Mouse (Mus musculus) liver, embryonic 15.5 days (tissue): ENCODE measurements around the gene Popdc2. TPM values are rescaled to one million over a fixed set of nuclear protein-coding genes. Genes with fewer than 3 reads are reported as not detected.

Experiments used
- ATAC-seq: fragments of 200-750 bp; cut with Nextera tagmentation; 2 replicates; pipeline ENCODE4 v1.8.0; 2017; ENCODE audit warnings: moderate number of reproducible peaks, mild to moderate bottlenecking, moderate library complexity; ENCODE audit not compliant: insufficient read depth
- H3K27ac ChIP-seq: fragments of 300-500 bp; sonication (generic); replicated peaks from 2 replicates; pipeline ENCODE4 v1.5.1; 2015; ENCODE audit warnings: mild to moderate bottlenecking, inconsistent platforms
- H3K27me3 ChIP-seq: fragments of 300-500 bp; sonication (generic); 2 replicates; pipeline ENCODE4 v1.6.1; 2015; ENCODE audit warnings: mild to moderate bottlenecking, inconsistent platforms
- H3K36me3 ChIP-seq: fragments of 300-500 bp; sonication (generic); replicated peaks from 2 replicates; pipeline ENCODE4 v1.6.1; 2015; ENCODE audit warnings: moderate library complexity, mild to moderate bottlenecking, inconsistent platforms
- H3K4me1 ChIP-seq: fragments of 300-500 bp; sonication (generic); replicated peaks from 2 replicates; pipeline ENCODE4 v1.6.1; 2015; ENCODE audit warnings: inconsistent platforms
- H3K4me2 ChIP-seq: fragments of 300-500 bp; sonication (generic); 2 replicates; pipeline ENCODE4 v1.6.1; 2015; ENCODE audit warnings: moderate library complexity, mild to moderate bottlenecking, inconsistent platforms
- H3K4me3 ChIP-seq: fragments of 300-500 bp; sonication (generic); replicated peaks from 2 replicates; pipeline ENCODE4 v1.5.1; 2015; ENCODE audit warnings: mild to moderate bottlenecking, inconsistent platforms
- H3K9ac ChIP-seq: fragments of 300-500 bp; sonication (generic); 2 replicates; pipeline ENCODE4 v1.6.1; 2015; ENCODE audit warnings: moderate library complexity, mild to moderate bottlenecking, inconsistent platforms
- H3K9me3 ChIP-seq: fragments of 300-500 bp; sonication (generic); replicated peaks from 2 replicates; pipeline ENCODE4 v1.6.1; 2016; ENCODE audit warnings: inconsistent platforms
- WGBS: fragments of 180-500 bp; shearing (Covaris S2); methylation state at CpG from one replicate; pipeline ENCODE4 v1.1.7; 2015; ENCODE audit warnings: mixed read lengths; ENCODE audit not compliant: insufficient replicate concordance; 5-methylcytosine and 5-hydroxymethylcytosine counted together
- polyA plus RNA-seq: library from polyadenylated mRNA; unstranded; fragments of >200 nt; fragmentation: Nextera tagmentation; extraction: Ambion mirVana; gene quantifications from 2 replicates; pipeline ENCODE4 v1.2.1, GENCODE M21; 2015

The Popdc2 gene
- polyA plus RNA-seq, 1 experiment from 2014 or later = 23.6 TPM

- H3K4me1 ChIP-seq = peaks cover 43% of the 10 kb centered on the region
- no peak for ATAC-seq
- no peaks in the 10 kb centered on the region for H3K9me3 ChIP-seq
- no peak overlapping the region for H3K27ac ChIP-seq
- peaks cover 11% of the 10 kb centered on the region for H3K27me3 ChIP-seq
- H3K4me2 ChIP-seq = no peak overlapping the region
- H3K36me3 ChIP-seq = peaks cover 12% of the 10 kb centered on the region
- WGBS = 68% methylated on average over 3 of the region's 3 CpGs
- H3K9ac ChIP-seq = no peak overlapping the region
- H3K4me3 ChIP-seq = no peak overlapping the region
These were observed 16.9 kb upstream of the Popdc2 start for GRCm38 (mm10) chr16:38344941-38345725.

DNA sequence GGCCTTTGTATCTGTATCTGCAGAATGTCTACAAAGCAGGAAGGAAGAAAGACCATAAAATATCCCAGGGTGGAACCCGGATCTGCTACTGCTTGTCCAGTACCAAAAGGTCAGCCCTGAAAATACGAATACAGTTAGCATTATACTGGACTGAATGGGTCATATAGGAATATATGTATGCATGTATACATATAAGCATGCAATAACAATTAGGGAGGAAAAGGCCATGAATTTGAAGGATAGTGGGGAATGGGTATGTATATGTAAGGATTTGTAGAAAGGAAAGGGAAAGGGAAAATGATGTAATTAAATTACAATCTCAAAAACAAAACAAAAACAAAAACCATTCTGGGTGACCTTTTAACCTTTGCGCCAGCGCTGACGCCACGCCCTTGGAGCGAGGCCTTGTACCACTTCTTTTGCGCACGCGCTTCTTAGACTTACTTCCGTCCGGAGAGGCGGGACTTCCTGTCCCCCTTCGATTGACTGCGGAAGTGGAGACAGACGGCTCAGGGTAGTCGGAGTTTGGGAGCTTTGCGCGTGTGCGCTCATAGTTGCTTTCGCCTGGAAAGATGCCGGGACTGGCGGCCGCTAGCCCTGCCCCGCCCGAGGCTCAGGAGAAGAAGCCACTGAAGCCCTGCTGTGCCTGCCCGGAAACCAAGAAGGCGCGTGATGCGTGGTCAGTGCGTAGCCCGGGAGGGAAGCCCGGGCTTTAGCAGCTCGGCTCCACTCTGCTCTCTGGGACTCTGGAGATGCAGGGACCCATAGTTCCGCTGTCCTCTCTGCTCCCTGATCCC, 15.3 kb upstream of the Popdc2 start, which contains the start of the genes Cox17 and Gm21987:
TSS of gene Cox17 (plus strand) at position 463 of the 797 bp plus-strand sequence.
TSS of gene Gm21987 (plus strand) at position 512 of the 797 bp plus-strand sequence.
- Histone ChIP-seq H3K9ac (peak within 1 kb of the TSS; percentile 88), H3K4me2 (peak within 1 kb of the TSS; percentile 75), H3K27ac (peak within 1 kb of the TSS; percentile 94), H3K27me3 (peaks cover 6% of the 10 kb centered on the region), H3K36me3 (peaks cover 28% of the 10 kb centered on the region), H3K4me3 (peak within 1 kb of the TSS; percentile 95), H3K4me1 (peaks cover 53% of the 10 kb centered on the region), H3K9me3 (no peaks in the 10 kb centered on the region)
- peak; percentile 95 for ATAC-seq
- WGBS = 2% methylated on average over 35 of the region's 35 CpGs

- 26% methylated on average over 6 of the region's 6 CpGs for WGBS
- peak overlapping the region; percentile 60 for H3K27ac ChIP-seq
- H3K9me3 ChIP-seq = no peaks in the 10 kb centered on the region
- H3K4me1 ChIP-seq = peaks cover 56% of the 10 kb centered on the region
- H3K4me2 ChIP-seq = peak overlapping the region; percentile 75
- no peak for ATAC-seq
- H3K36me3 ChIP-seq = peaks cover 36% of the 10 kb centered on the region
- peak overlapping the region; percentile 88 for H3K9ac ChIP-seq
- H3K27me3 ChIP-seq = no peaks in the 10 kb centered on the region
- peak overlapping the region; percentile 95 for H3K4me3 ChIP-seq
These were observed 14.4 kb upstream of the Popdc2 start for GRCm38 (mm10) chr16:38347588-38347987.

GRCm38 (mm10) chr16:38348217-38348761, 13.7 kb upstream of the Popdc2 start:
- ATAC-seq = no peak
- H3K4me1 ChIP-seq = peaks cover 56% of the 10 kb centered on the region
- H3K4me3 ChIP-seq = peak overlapping the region; percentile 95
- peak overlapping the region; percentile 75 for H3K4me2 ChIP-seq
- H3K9me3 ChIP-seq = no peaks in the 10 kb centered on the region
- peak overlapping the region; percentile 60 for H3K27ac ChIP-seq
- peak overlapping the region; percentile 45 for H3K9ac ChIP-seq
- H3K27me3 ChIP-seq = no peaks in the 10 kb centered on the region
- 45% methylated on average over 9 of the region's 9 CpGs for WGBS
- peaks cover 40% of the 10 kb centered on the region for H3K36me3 ChIP-seq

DNA sequence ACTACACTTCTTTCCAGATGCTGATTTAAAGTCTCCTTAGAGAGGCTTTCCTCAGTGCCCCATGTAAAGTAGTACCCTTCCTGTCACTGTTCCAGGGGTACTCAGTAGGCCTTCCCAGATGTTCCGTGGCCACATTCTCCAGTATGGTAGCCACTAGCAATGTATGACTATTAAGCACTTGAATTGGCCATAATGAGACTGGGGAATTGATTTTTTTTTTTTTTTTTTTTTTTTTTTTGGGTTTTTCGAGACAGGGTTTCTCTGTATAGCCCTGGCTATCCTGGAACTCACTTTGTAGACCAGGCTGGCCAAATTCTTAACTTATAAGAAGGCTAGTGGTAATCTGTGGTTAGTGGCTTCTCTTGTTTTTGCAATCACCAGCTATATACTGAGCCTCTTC, 12.1 kb upstream of the Popdc2 start:
- Histone ChIP-seq H3K9me3 (no peaks in the 10 kb centered on the region), H3K27ac (peak overlapping the region; percentile 77), H3K4me2 (peak overlapping the region; percentile 75), H3K27me3 (no peaks in the 10 kb centered on the region), H3K4me1 (peaks cover 60% of the 10 kb centered on the region), H3K36me3 (peaks cover 48% of the 10 kb centered on the region), H3K4me3 (peak overlapping the region; percentile 15), H3K9ac (peak overlapping the region; percentile 16)
- WGBS = 78% methylated on average over 2 of the region's 2 CpGs
- ATAC-seq = no peak

- Histone ChIP-seq H3K27me3 (no peaks in the 10 kb centered on the region), H3K4me1 (peaks cover 56% of the 10 kb centered on the region), H3K9ac (peak overlapping the region; percentile 16), H3K4me2 (peak overlapping the region; percentile 75), H3K4me3 (peak overlapping the region; percentile 15), H3K27ac (peak overlapping the region; percentile 77), H3K36me3 (peaks cover 48% of the 10 kb centered on the region), H3K9me3 (no peaks in the 10 kb centered on the region)
- peak; percentile 55 for ATAC-seq
- 26% methylated on average over 7 of the region's 7 CpGs for WGBS
These were observed 11.6 kb upstream of the Popdc2 start for GRCm38 (mm10) chr16:38350361-38350855.

DNA sequence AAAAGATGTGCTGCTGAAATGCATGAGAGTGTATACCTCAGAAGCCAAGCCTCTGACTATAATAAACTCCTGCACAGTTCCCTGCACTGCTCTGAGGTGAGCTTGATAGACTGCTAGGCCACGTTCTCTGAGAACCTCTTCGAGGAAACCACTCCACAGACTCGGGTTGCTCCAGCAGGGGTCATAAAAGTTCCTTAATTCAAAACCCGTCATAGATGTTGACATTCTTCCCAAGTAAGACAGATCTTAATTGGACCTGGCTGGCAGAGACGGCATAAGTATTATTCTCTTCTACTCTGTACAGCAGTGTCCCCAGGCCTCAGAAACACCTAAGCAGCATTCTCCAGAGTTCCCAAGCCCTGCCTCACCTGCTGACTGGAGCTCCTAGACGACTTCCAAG, 11.1 kb upstream of the Popdc2 start:
- peak overlapping the region; percentile 16; the same call in 1 of the 2 replicates for H3K9ac ChIP-seq
- peak overlapping the region; percentile 75 for H3K4me2 ChIP-seq
- H3K27ac ChIP-seq = peak overlapping the region; percentile 77
- H3K4me1 ChIP-seq = peaks cover 55% of the 10 kb centered on the region
- peaks cover 51% of the 10 kb centered on the region for H3K36me3 ChIP-seq
- 54% methylated on average over 6 of the region's 6 CpGs for WGBS
- ATAC-seq = no peak
- 0 out of 2 replicates have a peak overlapping the region, but pooled peaks have one; percentile 15 for H3K4me3 ChIP-seq
- no peaks in the 10 kb centered on the region for H3K27me3 ChIP-seq
- no peaks in the 10 kb centered on the region for H3K9me3 ChIP-seq

DNA sequence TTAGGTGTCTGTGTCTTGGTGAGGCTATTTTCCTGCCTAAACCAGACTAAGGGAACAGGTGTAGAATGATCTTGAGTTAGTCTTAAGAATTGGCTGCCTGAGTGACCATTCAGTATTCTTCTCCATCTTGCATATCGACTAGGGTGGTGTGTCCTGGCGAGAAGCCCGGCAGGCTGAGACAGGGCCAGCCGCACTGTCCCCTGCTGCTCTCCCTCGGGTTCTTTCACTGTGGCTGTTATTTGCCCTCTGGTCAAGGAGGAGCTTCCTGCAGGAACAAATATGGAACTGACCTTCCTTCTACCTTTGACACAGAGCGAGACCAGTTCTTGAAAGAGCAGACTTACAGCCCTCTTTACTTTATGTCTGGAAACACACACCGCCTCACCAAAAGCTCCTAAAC, 10.0 kb upstream of the Popdc2 start:
- Histone ChIP-seq H3K4me3 (no peak overlapping the region), H3K4me2 (no peak overlapping the region), H3K4me1 (peaks cover 50% of the 10 kb centered on the region), H3K36me3 (peaks cover 54% of the 10 kb centered on the region), H3K27ac (peak overlapping the region; percentile 14; the same call in 1 of the 2 replicates), H3K9ac (no peak overlapping the region), H3K27me3 (no peaks in the 10 kb centered on the region), H3K9me3 (no peaks in the 10 kb centered on the region)
- ATAC-seq = no peak
- 87% methylated on average over 7 of the region's 7 CpGs for WGBS

DNA sequence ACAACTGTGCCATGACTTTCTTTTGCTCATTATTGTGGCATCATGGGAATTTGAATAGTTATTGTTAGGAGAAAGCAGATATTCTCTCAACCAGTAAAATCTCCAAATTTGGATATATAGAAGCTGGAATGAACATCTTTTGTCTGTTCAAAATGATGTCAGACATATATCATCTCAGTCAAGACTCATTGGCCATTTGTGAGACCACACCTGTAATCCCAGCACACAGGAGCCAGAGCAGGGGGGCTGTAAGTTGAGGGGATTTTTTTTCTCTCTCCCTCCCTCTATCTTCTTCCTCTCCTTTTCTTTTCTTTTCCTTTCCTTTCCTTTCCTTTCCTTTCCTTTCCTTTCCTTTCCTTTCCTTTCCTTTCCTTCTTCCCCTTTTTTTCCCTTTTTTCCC, 9.2 kb upstream of the Popdc2 start:
- Histone ChIP-seq H3K4me3 (no peak overlapping the region), H3K36me3 (peaks cover 54% of the 10 kb centered on the region), H3K4me2 (no peak overlapping the region), H3K27me3 (no peaks in the 10 kb centered on the region), H3K27ac (no peak overlapping the region), H3K9me3 (no peaks in the 10 kb centered on the region), H3K9ac (no peak overlapping the region), H3K4me1 (peaks cover 46% of the 10 kb centered on the region)
- no peak for ATAC-seq

DNA sequence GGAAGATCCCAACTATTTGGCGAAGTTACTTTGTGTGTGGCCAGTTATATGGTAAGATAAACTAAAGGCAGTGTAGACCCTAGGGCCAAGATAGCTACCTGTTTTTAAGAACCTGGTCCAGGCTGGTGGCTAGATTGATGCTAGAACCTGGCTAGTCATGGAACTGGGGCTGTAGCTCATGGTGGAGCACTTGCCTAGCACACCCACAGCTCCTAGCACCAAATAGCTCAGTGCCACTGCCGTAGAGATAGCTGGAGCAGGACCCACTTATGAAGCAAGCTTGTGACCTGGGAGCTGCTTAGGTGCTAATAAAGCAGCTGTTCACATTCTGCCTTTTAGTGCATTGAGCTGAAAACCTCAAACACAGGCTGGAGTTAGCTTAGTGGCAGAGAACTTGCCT, 8.4 kb upstream of the Popdc2 start:
- ATAC-seq = no peak
- no peak overlapping the region for H3K9ac ChIP-seq
- no peaks in the 10 kb centered on the region for H3K27me3 ChIP-seq
- 0 out of 2 replicates have a peak overlapping the region, but pooled peaks have one; percentile 38 for H3K27ac ChIP-seq
- no peak overlapping the region for H3K4me3 ChIP-seq
- WGBS = 68% methylated on average over 2 of the region's 2 CpGs
- H3K9me3 ChIP-seq = no peaks in the 10 kb centered on the region
- no peak overlapping the region for H3K4me2 ChIP-seq
- H3K36me3 ChIP-seq = peaks cover 54% of the 10 kb centered on the region
- H3K4me1 ChIP-seq = peaks cover 40% of the 10 kb centered on the region
